Mouse (Mus musculus) myocyte (in vitro differentiated cells): ENCODE data around the gene Sh2d6. TPM values are rescaled to one million over a fixed set of nuclear protein-coding genes. Genes with fewer than 3 reads are reported as not detected.

Experiments used
- H3K27me3 ChIP-seq: one replicate; pipeline ENCODE4 v1.6.1; 2011; ENCODE audit not compliant: control insufficient read depth, insufficient read depth, insufficient read length
- H3K36me3 ChIP-seq: one replicate; pipeline ENCODE4 v1.6.1; 2011; ENCODE audit not compliant: control insufficient read depth, insufficient read depth
- H3K4me2 ChIP-seq: one replicate; pipeline ENCODE4 v1.6.1; 2011; ENCODE audit warnings: low read depth, control low read depth
- H3K4me3 ChIP-seq: one replicate; pipeline ENCODE4 v1.5.1; 2011; ENCODE audit warnings: mild to moderate bottlenecking, control low read depth, moderate library complexity
- H3K79me2 ChIP-seq: one replicate; pipeline ENCODE4 v1.6.1; 2011; ENCODE audit not compliant: control insufficient read depth, insufficient read depth
- H3ac ChIP-seq: one replicate; pipeline ENCODE4 v1.6.1; 2011; ENCODE audit not compliant: control insufficient read depth, insufficient read length
- CEBPB ChIP-seq: IDR thresholded peaks from 2 replicates; pipeline ENCODE4 v1.6.1; 2011; ENCODE audit warnings: mild to moderate bottlenecking, moderate library complexity; ENCODE audit not compliant: poor library complexity, insufficient read depth, severe bottlenecking
- E2F4 ChIP-seq: IDR thresholded peaks from one replicate; pipeline ENCODE4 v1.6.1; 2011; ENCODE audit warnings: mild to moderate bottlenecking, control low read depth, moderate library complexity; ENCODE audit not compliant: insufficient read depth
- MAX ChIP-seq: IDR thresholded peaks from one replicate; pipeline ENCODE4 v1.6.1; 2011; ENCODE audit warnings: low read depth, mild to moderate bottlenecking, control low read depth
- MYOD1 ChIP-seq, 3 experiments: IDR thresholded peaks; one replicate each; pipeline ENCODE4 v1.6.1; 2011; ENCODE audit warnings: control low read depth in 2 of 3, low read depth in 2 of 3, mild to moderate bottlenecking in 2 of 3, moderate library complexity in 1 of 3; ENCODE audit not compliant: insufficient read length in 2 of 3, control insufficient read depth in 1 of 3
- MYOG ChIP-seq, 3 experiments: IDR thresholded peaks; one replicate each; pipeline ENCODE4 v1.6.1; 2011; ENCODE audit warnings: control low read depth in 2 of 3, low read depth in 2 of 3, mild to moderate bottlenecking in 2 of 3; ENCODE audit not compliant: insufficient read length in 2 of 3, control insufficient read depth in 1 of 3, insufficient read depth in 1 of 3
- POLR2A ChIP-seq: IDR thresholded peaks from one replicate; pipeline ENCODE4 v1.6.1; 2011; ENCODE audit warnings: low read depth, mild to moderate bottlenecking, control low read depth, moderate library complexity; ENCODE audit not compliant: insufficient read length
- POLR2AphosphoS2 ChIP-seq: IDR thresholded peaks from one replicate; pipeline ENCODE4 v1.6.1; 2011; ENCODE audit warnings: low read depth, control low read depth; ENCODE audit not compliant: insufficient read length
- REST ChIP-seq: IDR thresholded peaks from one replicate; pipeline ENCODE4 v1.6.1; 2011; ENCODE audit warnings: mild to moderate bottlenecking, control low read depth, moderate library complexity; ENCODE audit not compliant: insufficient read depth, insufficient read length
- SRF ChIP-seq: IDR thresholded peaks from one replicate; pipeline ENCODE4 v1.6.1; 2011; ENCODE audit warnings: low read depth; ENCODE audit not compliant: control insufficient read depth, insufficient read length
- TCF12 ChIP-seq: IDR thresholded peaks from one replicate; pipeline ENCODE4 v1.6.1; 2011; ENCODE audit warnings: mild to moderate bottlenecking, control low read depth; ENCODE audit not compliant: poor library complexity, insufficient read depth, severe bottlenecking
- TCF3 ChIP-seq: IDR thresholded peaks from one replicate; pipeline ENCODE4 v1.6.1; 2011; ENCODE audit warnings: low read depth, control low read depth; ENCODE audit not compliant: insufficient read length
- USF1 ChIP-seq: IDR thresholded peaks from one replicate; pipeline ENCODE4 v1.6.1; 2011; ENCODE audit warnings: low read depth, mild to moderate bottlenecking, control low read depth, moderate library complexity
- polyA plus RNA-seq: library from polyadenylated mRNA; unstranded; fragments of >200 nt; fragmentation: generic; extraction: Trizol; gene quantifications from one replicate; pipeline ENCODE4 v1.2.1, GENCODE M21; 2012; ENCODE audit warnings: missing spikeins

Gene Sh2d6
- polyA plus RNA-seq, 1 experiment = 1.1 TPM

DNA sequence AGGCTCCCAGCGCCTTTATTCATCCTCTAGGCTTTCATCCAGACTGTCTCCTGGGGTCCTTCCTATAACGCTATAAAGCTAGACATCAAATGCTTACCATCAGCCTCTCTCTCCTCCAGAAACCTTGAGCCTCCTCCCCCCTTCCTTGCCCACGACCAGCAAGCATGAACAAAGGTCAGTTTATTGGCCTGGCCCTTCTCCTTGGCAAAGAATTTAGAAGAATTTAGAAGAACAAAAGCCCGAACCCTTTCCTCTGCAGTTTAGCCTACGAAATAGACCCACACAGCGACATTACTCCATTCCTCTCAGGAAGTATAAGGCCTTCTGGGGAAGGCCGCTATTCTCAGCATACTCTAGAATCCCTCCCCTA is 8.5 kb downstream of the Sh2d6 start:
- Histone ChIP-seq H3ac (no peak overlapping the region), H3K27me3 (no peaks in the 10 kb centered on the region)
- TF ChIP-seq REST (no peak), SRF (no peak), CEBPB (no peak)

DNA sequence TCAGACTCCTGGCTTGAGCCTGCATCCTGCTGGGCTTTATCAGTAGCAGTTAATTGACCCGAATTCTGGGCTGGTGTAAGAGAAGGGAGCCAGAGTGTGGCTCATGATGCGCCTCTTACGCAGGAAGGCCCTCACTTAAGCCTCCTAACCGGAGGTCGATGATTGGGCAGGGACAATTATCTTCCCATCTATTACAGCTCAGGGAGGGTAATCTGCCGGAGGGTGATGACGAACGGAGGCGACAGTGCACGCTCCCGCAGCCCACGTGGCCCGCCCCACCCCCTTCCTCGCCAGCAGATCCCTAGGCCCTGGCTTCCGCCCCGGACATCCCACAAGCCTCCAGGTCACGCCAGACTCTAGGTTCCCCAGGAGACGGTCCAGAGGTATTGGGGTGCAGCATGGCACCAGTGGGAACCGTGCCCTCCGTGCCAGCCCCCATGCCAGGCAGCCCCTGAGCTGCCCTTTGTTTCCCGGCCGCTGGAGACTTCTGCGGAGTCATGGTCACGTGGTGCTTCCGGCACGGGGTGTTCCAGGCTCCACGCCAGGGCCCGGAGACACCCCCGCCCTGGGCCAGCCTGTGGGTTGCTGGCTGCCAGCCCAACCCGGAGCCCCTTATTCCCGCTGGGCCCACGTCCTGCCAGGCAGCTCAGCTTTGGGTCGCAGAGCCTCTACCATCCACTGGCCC is 9.0 kb downstream of the Sh2d6 start:
- peak overlapping the region; percentile 15 for H3K4me3 ChIP-seq
- no peaks in the 10 kb centered on the region for H3K79me2 ChIP-seq
- no peaks in the 10 kb centered on the region for H3K27me3 ChIP-seq

More for the DNA sequence above, 8.5 kb downstream of the Sh2d6 start:
- Histone ChIP-seq H3K4me3 (peak overlapping the region; percentile 15), H3K79me2 (no peaks in the 10 kb centered on the region), H3K36me3 (no peaks in the 10 kb centered on the region), H3K4me2 (peak overlapping the region; percentile 79)

DNA sequence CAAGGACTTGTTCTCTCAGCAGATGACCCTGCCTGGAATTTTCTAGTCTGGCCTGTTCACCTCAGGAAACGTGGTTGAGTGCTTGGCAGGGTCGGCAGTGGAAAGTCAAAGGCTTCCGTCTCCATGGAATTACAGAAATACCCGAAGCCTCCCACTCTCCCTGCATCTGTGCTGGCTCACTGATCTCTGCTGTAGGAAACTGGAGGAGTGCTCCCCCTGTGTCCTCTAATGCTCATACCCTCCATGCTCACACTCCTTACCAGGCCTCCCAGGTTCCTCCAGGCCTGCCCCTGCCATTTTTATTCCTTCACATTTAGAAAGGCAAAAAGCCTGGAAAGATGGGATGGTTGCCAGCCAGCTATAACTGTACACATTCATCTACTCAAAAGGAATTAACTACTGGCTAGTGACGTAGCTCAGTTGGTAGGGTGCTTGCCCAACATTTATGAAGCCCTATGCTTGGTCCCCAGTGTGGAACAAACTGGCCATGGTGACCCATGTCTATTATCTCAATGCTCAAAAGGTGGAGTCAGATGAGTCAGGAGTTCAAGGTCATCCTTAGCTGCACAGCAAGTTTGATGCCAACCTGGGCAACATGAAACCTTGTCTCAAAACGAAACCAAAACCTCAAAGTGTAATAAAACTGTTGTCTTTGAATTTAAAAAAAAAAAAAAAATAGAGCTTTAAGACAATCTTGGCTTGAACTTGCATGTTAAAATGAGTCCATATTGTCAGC is 10.7 kb downstream of the Sh2d6 start:
- TF ChIP-seq E2F4 (no peak), TCF12 (no peak), POLR2A (no peak), TCF3 (no peak), MYOD1 (IDR thresholded peaks at IDR 0.05; ENCODE audit: control insufficient read depth in 1 of 3, insufficient read length in 2 of 3, low read depth in 2 of 3) (no peak), REST (no peak), MYOG (IDR thresholded peaks at IDR 0.05; ENCODE audit: control insufficient read depth in 1 of 3, insufficient read depth in 1 of 3, insufficient read length in 2 of 3, low read depth in 2 of 3) (no peak), SRF (no peak), POLR2AphosphoS2 (no peak), MAX (no peak)
- Histone ChIP-seq H3K4me2 (no peak overlapping the region), H3K4me3 (no peak overlapping the region), H3K27me3 (no peaks in the 10 kb centered on the region), H3ac (no peak overlapping the region), H3K36me3 (no peaks in the 10 kb centered on the region), H3K79me2 (no peaks in the 10 kb centered on the region)

More for the DNA sequence above, 9.0 kb downstream of the Sh2d6 start:
- Histone ChIP-seq H3ac (no peak overlapping the region), H3K36me3 (no peaks in the 10 kb centered on the region), H3K4me2 (peak overlapping the region; percentile 79)
- TF ChIP-seq TCF12 (no peak), MYOD1 (IDR thresholded peaks at IDR 0.05; ENCODE audit: control insufficient read depth in 1 of 3, insufficient read length in 2 of 3, low read depth in 2 of 3) (no peak), USF1 (peak; percentile 85), E2F4 (no peak), SRF (no peak), POLR2A (peak; percentile 39), MAX (peak; percentile 40), POLR2AphosphoS2 (peak; percentile 46)

DNA sequence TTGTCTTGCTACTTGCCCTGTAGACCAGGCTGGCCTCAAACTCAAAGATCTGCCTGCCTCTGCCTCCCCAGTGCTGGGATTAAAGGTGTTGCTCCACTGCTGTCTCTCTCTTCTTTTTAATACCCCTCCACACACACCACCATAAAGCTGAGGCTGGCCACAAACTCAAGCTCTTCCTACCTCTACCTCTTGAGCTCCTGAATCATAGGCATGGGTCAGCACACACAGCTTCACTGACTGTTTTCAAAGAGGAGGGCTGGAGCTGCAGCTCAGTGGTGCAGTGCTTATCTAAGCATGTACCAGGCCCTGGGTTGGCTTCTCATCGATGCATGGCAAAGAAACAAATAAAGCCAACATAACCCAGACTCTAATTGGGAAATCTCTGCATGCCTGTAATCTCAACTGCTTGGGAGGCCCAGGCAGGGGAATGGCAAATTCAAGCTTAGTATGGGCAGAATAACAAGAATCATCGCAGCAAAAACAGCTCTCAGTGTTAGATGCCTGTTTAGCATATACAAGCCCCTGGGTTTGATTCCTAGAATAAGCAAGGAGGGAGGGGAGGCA is 11.6 kb downstream of the Sh2d6 start:
- H3K4me2 ChIP-seq = no peak overlapping the region
- TF ChIP-seq SRF = no peak
- TF ChIP-seq USF1 = no peak
- no peak for TF ChIP-seq REST
- no peak for TF ChIP-seq CEBPB

DNA sequence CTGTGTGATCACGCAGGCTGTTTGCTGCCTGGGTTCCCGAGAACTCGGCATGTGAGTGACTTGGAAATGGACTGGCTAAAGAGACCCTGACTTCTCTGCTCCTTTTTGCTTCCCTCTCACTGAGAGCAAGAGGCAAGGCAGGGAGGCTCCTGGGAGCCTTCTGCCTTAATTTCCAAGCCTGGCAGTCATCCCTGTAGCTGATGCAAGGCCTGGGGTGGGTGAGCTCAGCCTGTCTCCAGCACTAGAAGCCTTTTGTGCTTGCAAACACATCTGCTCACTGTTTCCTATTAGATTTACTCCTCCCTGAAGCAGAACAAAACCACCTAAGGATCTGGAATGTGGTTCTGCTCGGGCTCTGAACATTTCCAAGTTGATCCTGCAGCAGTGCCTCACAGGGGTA is 12.9 kb downstream of the Sh2d6 start:
- TF ChIP-seq E2F4 (no peak), TCF3 (no peak), MYOG (IDR thresholded peaks at IDR 0.05; ENCODE audit: control insufficient read depth in 1 of 3, insufficient read depth in 1 of 3, insufficient read length in 2 of 3, low read depth in 2 of 3) (no peak), MYOD1 (IDR thresholded peaks at IDR 0.05; ENCODE audit: control insufficient read depth in 1 of 3, insufficient read length in 2 of 3, low read depth in 2 of 3) (no peak), MAX (no peak), SRF (no peak), CEBPB (peak; percentile 83), USF1 (no peak), POLR2A (no peak)
- Histone ChIP-seq H3K4me2 (peak overlapping the region; percentile 16), H3K27me3 (no peaks in the 10 kb centered on the region), H3K36me3 (no peaks in the 10 kb centered on the region), H3ac (no peak overlapping the region), H3K4me3 (no peak overlapping the region), H3K79me2 (no peaks in the 10 kb centered on the region)

More for the DNA sequence above, 11.6 kb downstream of the Sh2d6 start:
- Histone ChIP-seq H3K79me2 (no peaks in the 10 kb centered on the region), H3K36me3 (no peaks in the 10 kb centered on the region), H3ac (no peak overlapping the region), H3K4me3 (no peak overlapping the region), H3K27me3 (no peaks in the 10 kb centered on the region)
